Mouse (Mus musculus): ENCODE measurements at regions not wholly inside any gene's neighbourhood (a gene's known extent, or its start where the extent isn't known, plus 50 kb on each side); places are given as distances from the start of the nearest gene placed in this dataset.

DNA sequence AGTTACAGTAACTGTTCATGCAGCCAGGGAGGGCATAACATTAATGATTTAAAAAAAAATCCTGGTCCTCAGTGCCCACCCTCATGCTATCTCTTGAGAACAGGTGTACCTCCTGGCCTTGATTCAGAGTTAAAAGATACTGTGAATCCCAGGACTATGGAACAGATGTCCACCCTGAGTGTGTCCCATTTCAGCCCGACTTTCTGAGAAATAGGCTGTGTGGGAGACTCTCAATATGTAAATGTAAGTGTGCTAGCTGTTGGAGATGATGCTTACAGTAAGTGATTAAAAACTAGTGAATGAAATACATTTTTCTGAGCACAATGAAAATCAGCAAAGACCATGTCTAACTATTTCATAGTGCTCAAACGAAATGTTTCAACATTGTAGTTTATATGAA lies 219.2 kb downstream of the Etaa1 start:
- no peak for DNase-seq (ENCODE audit: extremely low read depth, low read depth)

DNA sequence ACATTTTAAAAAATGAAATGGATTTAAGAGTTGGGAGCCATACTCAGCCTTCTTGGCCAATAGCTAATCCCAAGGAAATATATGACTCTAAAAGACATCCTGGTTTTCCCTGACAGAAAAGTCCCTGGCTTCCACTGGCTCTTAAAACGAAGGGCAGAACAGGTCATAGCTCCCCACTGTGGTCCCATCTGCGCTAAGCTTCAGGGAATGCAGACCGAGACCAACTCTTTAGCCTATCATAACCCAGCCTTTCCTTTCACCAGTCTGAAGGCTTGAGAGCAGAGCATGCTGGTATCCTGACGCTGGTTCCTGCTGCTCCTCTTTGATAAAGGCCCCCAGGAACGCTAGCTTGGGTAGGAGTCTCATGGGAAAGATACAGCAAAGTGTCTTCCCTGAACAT lies 214.8 kb downstream of the Etaa1 start:
- DNase-seq (ENCODE audit: extremely low read depth, low read depth), result no peak

DNA sequence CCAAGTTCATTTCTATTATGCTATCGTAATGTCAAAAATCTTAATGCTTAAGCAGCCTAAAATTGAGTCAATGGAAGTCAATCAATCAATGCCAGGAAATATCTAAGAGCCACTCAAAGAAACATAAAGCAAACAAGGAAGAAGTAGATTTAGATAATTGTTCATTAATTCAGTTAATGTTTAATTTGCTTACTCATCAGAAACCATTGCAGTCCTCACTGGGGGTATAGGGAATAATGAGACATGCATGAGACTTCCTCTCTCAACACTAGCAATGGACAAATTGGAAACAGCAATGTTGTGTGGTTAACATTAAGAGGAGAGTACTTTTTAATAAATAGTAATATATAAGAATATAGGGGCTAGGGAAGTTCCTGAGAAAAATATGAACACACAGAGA lies 209.9 kb downstream of the Etaa1 start:
- DNase-seq (ENCODE audit: extremely low read depth, low read depth), result no peak

DNA sequence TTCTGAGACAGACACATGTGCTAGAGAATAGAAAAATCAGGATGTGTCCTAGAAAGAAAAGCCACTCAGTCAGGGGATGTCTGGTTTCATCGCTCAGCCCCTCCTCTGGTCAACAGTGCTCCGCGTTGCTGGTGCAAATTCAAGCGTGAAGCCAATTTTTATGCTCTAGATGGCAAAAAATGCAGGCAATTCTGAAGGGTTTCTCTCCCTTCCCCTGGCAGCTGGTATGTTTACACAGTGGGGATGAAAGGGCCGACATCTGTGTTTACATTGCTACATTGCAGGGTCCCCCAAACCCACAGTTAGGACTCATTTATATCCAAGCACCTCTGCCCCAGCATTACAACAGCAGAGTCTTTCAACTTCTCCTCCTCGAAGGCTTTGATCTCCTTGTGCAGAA lies 203.3 kb downstream of the Etaa1 start:
- no peak for DNase-seq (ENCODE audit: extremely low read depth, low read depth)

- DNase-seq (ENCODE audit: extremely low read depth, low read depth), result no peak
These were observed 194.5 kb downstream of the Etaa1 start for GRCm38 (mm10) chr11:17759224-17759623.

GRCm38 (mm10) chr11:17763411-17763810 lies 190.3 kb downstream of the Etaa1 start:
- DNase-seq (ENCODE audit: extremely low read depth, low read depth), result no peak

GRCm38 (mm10) chr11:17764146-17764545 lies 189.5 kb downstream of the Etaa1 start:
- no peak for DNase-seq (ENCODE audit: extremely low read depth, low read depth)

- no peak for DNase-seq (ENCODE audit: extremely low read depth, low read depth)
These were observed 185.3 kb downstream of the Etaa1 start for GRCm38 (mm10) chr11:17768345-17768759.

GRCm38 (mm10) chr11:17768837-17769466 lies 184.7 kb downstream of the Etaa1 start:
- no peak for DNase-seq (ENCODE audit: extremely low read depth, low read depth)

DNA sequence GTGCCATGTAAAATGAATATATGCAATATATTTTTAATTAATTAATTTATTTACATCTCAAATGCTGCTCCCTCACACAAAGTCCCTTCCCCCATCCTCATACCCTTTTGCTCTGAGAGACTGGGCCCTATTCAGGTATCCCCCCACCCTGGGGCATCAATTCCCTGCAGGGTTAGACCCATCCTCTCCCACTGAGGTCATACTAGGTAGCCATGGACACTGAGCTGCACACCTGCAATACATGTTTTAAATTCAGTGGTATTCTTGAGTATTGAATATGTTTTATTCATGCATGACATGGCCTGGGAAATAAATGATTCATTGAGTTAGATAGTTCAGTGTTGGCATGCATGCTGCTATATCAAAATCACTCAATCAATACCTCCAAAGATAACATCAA lies 156.0 kb downstream of the Etaa1 start:
- no peak for DNase-seq (ENCODE audit: extremely low read depth, low read depth)

GRCm38 (mm10) chr11:17807851-17808250 lies 145.8 kb downstream of the Etaa1 start:
- no peak for DNase-seq (ENCODE audit: extremely low read depth, low read depth)

DNA sequence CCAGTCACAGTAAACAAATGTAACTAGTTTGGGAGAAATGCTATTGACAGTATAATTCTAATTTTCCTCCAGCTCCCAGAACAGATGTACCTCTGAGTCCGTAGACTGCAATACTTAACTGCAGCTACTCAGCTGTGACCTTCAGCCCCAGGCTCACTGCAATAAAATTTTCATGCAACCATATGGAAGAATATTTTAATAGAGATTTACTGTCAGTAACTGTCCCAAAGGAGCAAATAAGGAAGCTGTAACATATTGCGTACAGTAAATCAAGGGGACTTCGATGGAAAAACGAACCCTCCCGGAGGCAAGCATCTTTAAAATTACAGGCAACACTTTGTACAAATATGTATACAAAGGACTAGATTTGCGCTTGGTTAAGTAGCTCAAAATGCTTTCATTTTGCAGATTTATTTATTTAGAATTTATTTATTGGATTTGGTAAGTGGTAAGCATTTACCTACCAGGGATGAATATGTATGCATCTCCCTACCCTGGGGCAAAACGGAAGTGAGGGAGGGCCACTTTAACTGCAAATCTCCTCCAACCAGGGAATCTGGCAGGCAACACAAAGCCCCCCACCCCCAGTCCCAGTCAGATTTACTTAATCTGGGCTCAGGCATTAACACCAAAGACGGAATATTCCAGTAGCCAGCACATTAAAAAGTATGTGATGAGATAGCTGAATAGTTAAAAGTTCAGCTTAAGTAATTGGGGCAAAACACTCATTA lies 141.7 kb downstream of the Etaa1 start:
- DNase-seq (ENCODE audit: extremely low read depth, low read depth), result no peak

DNA sequence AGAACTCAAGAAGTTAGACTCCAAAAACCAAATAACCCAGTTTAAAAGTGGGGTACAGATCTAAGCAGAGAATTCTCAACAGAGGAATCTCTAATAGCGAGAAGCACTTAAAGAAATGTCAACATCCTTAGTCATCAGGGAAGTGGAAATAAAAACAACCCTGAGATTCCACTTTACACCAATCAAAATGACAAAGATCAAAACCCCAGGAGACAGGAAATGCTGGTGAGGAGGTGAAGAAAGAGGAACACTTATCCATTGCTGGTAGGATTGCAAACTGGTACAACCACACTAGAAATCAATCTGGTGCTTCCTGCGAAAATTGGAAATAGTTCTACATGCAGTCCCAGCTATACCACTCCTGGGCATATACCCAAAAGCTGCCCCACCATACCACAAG lies 111.0 kb downstream of the Etaa1 start:
- no peak for DNase-seq (ENCODE audit: extremely low read depth, low read depth)

DNA sequence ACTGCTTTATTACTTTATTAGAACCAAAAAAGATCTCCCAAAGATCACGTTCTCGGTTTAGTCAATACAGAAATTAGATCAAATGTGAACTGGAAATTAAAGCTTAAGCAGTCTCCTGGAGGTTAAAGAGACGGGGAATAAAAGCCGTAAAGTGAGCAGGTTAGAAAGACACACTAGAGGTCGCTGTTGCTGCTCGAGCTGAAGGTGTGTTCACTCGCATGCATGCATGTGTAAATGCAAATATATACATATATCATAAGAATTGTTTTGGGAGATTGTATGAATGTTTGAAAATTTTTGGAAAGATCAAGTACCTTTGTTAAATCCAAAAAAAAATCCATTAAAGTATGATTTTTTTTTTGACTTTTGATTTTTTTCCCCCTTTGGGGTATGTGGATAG lies 101.3 kb downstream of the Etaa1 start:
- DNase-seq (ENCODE audit: extremely low read depth, low read depth), result peak; percentile 36

GRCm38 (mm10) chr11:17853246-17853804 lies 100.3 kb downstream of the Etaa1 start:
- DNase-seq (ENCODE audit: extremely low read depth, low read depth), result no peak

DNA sequence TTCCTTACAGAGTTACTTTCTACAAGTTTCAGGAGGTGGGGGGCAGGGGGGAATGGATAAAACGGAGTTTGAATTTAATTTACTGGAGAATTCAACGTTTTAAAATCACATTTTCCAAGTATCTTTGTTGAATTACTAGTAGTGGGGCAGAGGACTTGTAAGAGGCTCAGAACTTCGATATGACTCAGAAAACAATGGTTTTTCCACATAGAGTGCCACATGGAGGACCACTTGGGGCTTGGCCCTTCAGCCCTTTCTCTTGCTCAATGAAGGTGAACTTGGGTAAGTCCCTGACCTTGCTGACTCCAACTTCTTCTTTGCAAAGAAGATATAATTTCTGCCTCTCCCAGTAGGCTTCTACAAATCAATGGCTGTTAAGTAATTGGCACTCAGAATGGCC lies 99.8 kb downstream of the Etaa1 start:
- no peak for DNase-seq (ENCODE audit: extremely low read depth, low read depth)

- no peak for DNase-seq (ENCODE audit: extremely low read depth, low read depth)
These were observed 94.1 kb downstream of the Etaa1 start for GRCm38 (mm10) chr11:17859364-17860131.

- no peak for DNase-seq (ENCODE audit: extremely low read depth, low read depth)
These were observed 88.8 kb downstream of the Etaa1 start for GRCm38 (mm10) chr11:17864833-17865397.

- no peak for DNase-seq (ENCODE audit: extremely low read depth, low read depth)
These were observed 83.0 kb downstream of the Etaa1 start for GRCm38 (mm10) chr11:17870690-17871089.

DNA sequence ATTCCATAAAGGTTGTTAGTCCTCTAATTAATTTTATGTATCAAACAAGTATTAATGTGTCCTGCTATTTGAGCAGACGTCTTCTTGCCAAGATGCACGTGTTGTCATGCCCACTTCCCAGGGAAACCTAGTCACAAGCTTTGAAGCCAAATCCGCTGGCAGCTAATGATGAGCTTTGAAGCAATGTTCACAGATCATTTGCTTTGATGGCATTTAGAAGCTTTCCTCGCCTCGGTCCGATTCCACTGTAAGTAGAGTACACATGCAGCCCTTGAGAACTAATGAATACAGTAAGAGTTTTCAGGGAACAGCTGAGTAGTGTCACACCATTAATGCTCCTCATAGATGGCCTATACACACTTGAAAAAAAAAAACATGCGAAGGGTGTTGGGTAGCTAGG lies 81.8 kb downstream of the Etaa1 start:
- no peak for DNase-seq (ENCODE audit: extremely low read depth, low read depth)

GRCm38 (mm10) chr11:17883276-17883675 lies 70.4 kb downstream of the Etaa1 start:
- DNase-seq (ENCODE audit: extremely low read depth, low read depth), result no peak

Data from MEL-GATA-1-ER (cell line).